Mouse (Mus musculus) kidney, postnatal 25 days (tissue): ENCODE measurements around the gene Pkig.

Experiments
- DNase-seq, 2 experiments: peaks; one replicate each; pipeline ENCODE4 v3.0.0; 2021; ENCODE audit warnings: mixed read lengths in 2 of 2

Gene Pkig

GRCm38 (mm10) chr2:163766261-163766660 is 108.1 kb downstream of the Pkig start:
- DNase-seq, result no peak

DNA sequence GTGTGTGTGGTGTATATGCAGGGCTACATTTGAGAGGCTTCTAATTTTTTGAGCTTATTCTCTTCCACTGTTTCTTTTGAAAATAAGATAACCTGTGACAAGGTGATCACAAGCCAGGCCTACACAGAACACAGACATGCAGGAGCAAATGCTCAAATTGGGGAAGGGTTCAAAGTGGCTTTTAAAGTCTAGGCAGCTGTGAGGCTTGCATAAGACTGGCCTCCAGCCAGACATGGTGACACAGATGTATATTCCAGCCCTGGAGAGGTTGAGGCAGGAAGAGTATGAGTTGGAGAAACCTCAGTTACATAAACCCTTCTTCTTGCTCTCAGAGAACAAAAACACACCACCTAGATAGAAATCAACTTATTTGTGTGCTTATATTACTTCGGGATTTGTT is 108.7 kb downstream of the Pkig start:
- no peak for DNase-seq

GRCm38 (mm10) chr2:163770731-163771130 is 112.5 kb downstream of the Pkig start:
- peak in 1 of 2 experiments; percentile 12 for DNase-seq
